Mouse (Mus musculus): ENCODE measurements at regions not wholly inside any gene's neighbourhood (a gene's known extent, or its start where the extent isn't known, plus 50 kb on each side); places are given as distances from the start of the nearest gene placed in this dataset.

DNA sequence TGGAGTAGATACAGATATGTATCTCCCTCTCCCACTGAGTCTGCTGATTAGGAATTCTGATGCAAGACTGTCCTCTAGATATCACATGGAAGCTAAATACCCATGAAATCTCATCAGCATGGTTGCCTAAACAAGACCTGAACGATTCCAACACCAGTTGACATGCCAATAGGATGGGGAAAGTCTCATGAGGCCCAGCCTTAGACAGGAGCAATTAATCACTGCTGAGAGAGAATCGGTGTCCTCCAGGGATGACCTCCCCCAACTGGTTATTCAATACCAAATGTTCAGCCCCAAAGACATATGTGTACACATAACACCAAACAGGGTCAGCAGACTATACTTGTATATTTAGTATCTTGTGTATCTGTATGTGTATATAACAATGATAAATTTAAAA is 314.5 kb upstream of the Pkdcc start:
- no peaks in the 10 kb centered on the region for H3K36me3 ChIP-seq (replicated peaks in 1 of 2; ENCODE audit: control insufficient read depth in 1 of 2, insufficient read depth in 1 of 2, low read length in 1 of 2)
- in situ Hi-C loops (cut with MboI; ENCODE audit: low pct_ligation_motif_present, low pct_unique_long_range_greater_than_20kb, low sequenced_read_pairs) (no loop called here), dilution Hi-C loops (cut with MboI; ENCODE audit: extremely low pct_ligation_motif_present, extremely low pct_unique_long_range_greater_than_20kb, low sequenced_read_pairs) (no loop called here)
- H3K9ac ChIP-seq (ENCODE audit: insufficient read depth, low read depth), result no peak overlapping the region
- DNase-seq (ENCODE audit: extremely low read depth), result no peak
- no peak overlapping the region for H3K4me3 ChIP-seq (replicated peaks in 1 of 3; ENCODE audit: low read depth in 2 of 3, low read length in 2 of 3, poor library complexity in 1 of 3)
- TF ChIP-seq HCFC1 (IDR thresholded peaks at IDR 0.05; ENCODE audit: low read depth, low read length), result no peak
- TF ChIP-seq MYC (IDR thresholded peaks at IDR 0.05; ENCODE audit: low read depth, low read length), result no peak
- TF ChIP-seq MAFK (IDR thresholded peaks at IDR 0.05; ENCODE audit: insufficient replicate concordance, low read length), result no peak
- no peak for TF ChIP-seq MXI1 (IDR thresholded peaks at IDR 0.05; ENCODE audit: low read depth, low read length)
- TF ChIP-seq IRF4 (IDR thresholded peaks at IDR 0.05; ENCODE audit: low read depth, low read length), result no peak
- TF ChIP-seq ZNF384 (IDR thresholded peaks at IDR 0.05; ENCODE audit: low read depth, low read length), result no peak
- TF ChIP-seq CHD1 (IDR thresholded peaks at IDR 0.05; ENCODE audit: low read depth, low read length), result no peak
- no peak for TF ChIP-seq EP300 (IDR thresholded peaks at IDR 0.05; ENCODE audit: low read length)
- no peak for TF ChIP-seq TCF12 (IDR thresholded peaks at IDR 0.05; ENCODE audit: low read depth, low read length)
- no peaks in the 10 kb centered on the region for H3K4me1 ChIP-seq (ENCODE audit: control insufficient read depth in 1 of 2, insufficient read depth in 2 of 2)
- H3K79me2 ChIP-seq (replicated peaks; ENCODE audit: control insufficient read depth, extremely low read depth, insufficient read depth, poor library complexity, severe bottlenecking), result no peaks in the 10 kb centered on the region
- no peak overlapping the region for H3K27ac ChIP-seq (ENCODE audit: insufficient read depth, low read depth)
- peaks cover 10% of the 10 kb centered on the region for H3K27me3 ChIP-seq (replicated peaks)
- no peaks in the 10 kb centered on the region for H3K9me3 ChIP-seq (replicated peaks; ENCODE audit: low read length)
- H3K4me2 ChIP-seq (ENCODE audit: insufficient read depth, low read depth, poor library complexity, severe bottlenecking), result no peak overlapping the region

DNA sequence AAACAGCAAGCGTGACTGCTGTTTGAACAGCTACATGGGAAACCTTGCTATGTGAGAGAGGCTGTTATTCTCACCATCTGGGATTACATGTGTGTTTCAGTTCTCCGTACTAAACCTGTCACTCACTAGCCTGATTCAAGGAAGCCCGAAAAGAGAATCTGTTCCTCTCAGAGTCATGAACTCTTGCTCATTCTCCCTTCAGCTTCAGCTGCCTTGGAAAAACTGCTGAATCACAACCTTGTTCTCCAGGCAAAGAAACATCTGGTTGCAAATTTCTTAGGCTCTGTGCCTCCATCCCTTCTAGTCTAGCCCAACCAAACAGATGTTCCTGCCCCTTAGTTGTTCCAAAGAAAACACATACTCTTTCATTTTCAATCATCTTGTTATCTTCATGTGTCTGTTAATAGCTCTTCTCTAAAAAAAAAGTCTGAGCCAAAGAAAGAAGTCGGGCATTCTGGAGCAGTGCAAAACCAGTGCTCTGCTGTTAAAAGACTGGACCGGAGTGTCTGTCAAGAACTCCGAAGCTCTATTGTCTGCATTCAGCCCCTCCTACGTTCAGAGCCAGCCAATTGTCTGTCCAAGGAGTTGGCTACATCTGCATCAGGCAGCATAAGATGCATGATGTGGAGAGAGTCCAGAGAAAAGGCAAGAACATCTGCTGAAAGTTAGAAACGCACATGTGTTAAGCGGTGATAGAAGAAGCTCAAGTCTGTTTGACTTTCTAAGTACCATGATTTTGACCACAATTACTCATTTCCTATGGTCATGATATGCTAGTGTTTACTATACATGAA is 313.8 kb upstream of the Pkdcc start:
- Histone ChIP-seq H3K27ac (ENCODE audit: insufficient read depth, low read depth) (no peak overlapping the region), H3K4me2 (ENCODE audit: insufficient read depth, low read depth, poor library complexity, severe bottlenecking) (peak overlapping the region; percentile 93), H3K79me2 (replicated peaks; ENCODE audit: control insufficient read depth, extremely low read depth, insufficient read depth, poor library complexity, severe bottlenecking) (no peaks in the 10 kb centered on the region), H3K36me3 (replicated peaks in 1 of 2; ENCODE audit: control insufficient read depth in 1 of 2, insufficient read depth in 1 of 2, low read length in 1 of 2) (no peaks in the 10 kb centered on the region), H3K9ac (ENCODE audit: insufficient read depth, low read depth) (no peak overlapping the region), H3K27me3 (replicated peaks) (peaks cover 10% of the 10 kb centered on the region), H3K9me3 (replicated peaks; ENCODE audit: low read length) (no peaks in the 10 kb centered on the region), H3K4me1 (ENCODE audit: control insufficient read depth in 1 of 2, insufficient read depth in 2 of 2) (no peaks in the 10 kb centered on the region), H3K4me3 (replicated peaks in 1 of 3; ENCODE audit: low read depth in 2 of 3, low read length in 2 of 3, poor library complexity in 1 of 3) (peak overlapping the region in 1 of 3 experiments; percentile 14)
- dilution Hi-C loops (cut with MboI; ENCODE audit: extremely low pct_ligation_motif_present, extremely low pct_unique_long_range_greater_than_20kb, low sequenced_read_pairs), result no loop called here
- no peak for DNase-seq (ENCODE audit: extremely low read depth)
- TF ChIP-seq BHLHE40 (IDR thresholded peaks at IDR 0.05; ENCODE audit: low read depth, low read length) (no peak), MAX (IDR thresholded peaks at IDR 0.05; ENCODE audit: low read length) (0 out of 2 replicates have a peak, but pooled peaks have one; percentile 16)
- in situ Hi-C loops (cut with MboI; ENCODE audit: low pct_ligation_motif_present, low pct_unique_long_range_greater_than_20kb, low sequenced_read_pairs), result no loop called here

DNA sequence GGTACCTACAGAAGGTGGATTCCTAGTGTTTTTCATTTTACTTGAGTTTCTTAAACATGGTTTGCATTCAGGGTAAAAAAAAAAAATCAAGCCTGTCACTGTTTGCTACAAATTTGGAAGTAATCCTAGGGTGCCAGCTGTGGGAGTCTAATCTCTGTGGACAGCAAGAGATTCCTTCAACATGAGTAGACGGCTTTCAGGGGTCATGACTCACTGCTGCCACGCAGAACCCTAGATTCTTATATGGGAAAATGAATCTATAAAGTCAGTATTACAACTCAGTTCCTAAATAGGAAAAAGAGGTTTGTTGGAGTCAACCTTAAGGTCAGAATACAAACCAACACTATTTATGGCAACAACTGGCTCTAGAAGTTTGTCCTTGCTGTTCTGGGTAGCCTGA is 310.1 kb upstream of the Pkdcc start:
- in situ Hi-C loops (cut with MboI; ENCODE audit: low pct_ligation_motif_present, low pct_unique_long_range_greater_than_20kb, low sequenced_read_pairs), result no loop called here

More for the DNA sequence above, 310.1 kb upstream of the Pkdcc start:
- no peak overlapping the region for H3K4me3 ChIP-seq (replicated peaks in 1 of 3; ENCODE audit: low read depth in 2 of 3, low read length in 2 of 3, poor library complexity in 1 of 3)
- H3K4me1 ChIP-seq (ENCODE audit: control insufficient read depth in 1 of 2, insufficient read depth in 2 of 2), result no peaks in the 10 kb centered on the region
- no peaks in the 10 kb centered on the region for H3K79me2 ChIP-seq (replicated peaks; ENCODE audit: control insufficient read depth, extremely low read depth, insufficient read depth, poor library complexity, severe bottlenecking)
- H3K36me3 ChIP-seq (replicated peaks in 1 of 2; ENCODE audit: control insufficient read depth in 1 of 2, insufficient read depth in 1 of 2, low read length in 1 of 2), result no peaks in the 10 kb centered on the region
- H3K9ac ChIP-seq (ENCODE audit: insufficient read depth, low read depth), result no peak overlapping the region
- DNase-seq (ENCODE audit: extremely low read depth), result no peak
- H3K9me3 ChIP-seq (replicated peaks; ENCODE audit: low read length), result no peaks in the 10 kb centered on the region
- TF ChIP-seq MAZ (IDR thresholded peaks at IDR 0.05; ENCODE audit: low read depth, low read length), result no peak
- TF ChIP-seq GABPA (IDR thresholded peaks at IDR 0.05; ENCODE audit: insufficient replicate concordance, low read depth, low read length), result no peak
- TF ChIP-seq USF2 (conservative IDR thresholded peaks at IDR 0.05; ENCODE audit: low read depth, low read length), result no peak
- no peak for TF ChIP-seq PAX5 (IDR thresholded peaks at IDR 0.05; ENCODE audit: low read length)
- no peak for TF ChIP-seq ZMIZ1 (IDR thresholded peaks at IDR 0.05; ENCODE audit: low read depth, low read length)
- no peak for TF ChIP-seq POLR2AphosphoS2 (IDR thresholded peaks at IDR 0.05; ENCODE audit: low read depth, low read length)
- no peak for TF ChIP-seq IRF4 (IDR thresholded peaks at IDR 0.05; ENCODE audit: low read depth, low read length)
- no peak for TF ChIP-seq NELFE (IDR thresholded peaks at IDR 0.05; ENCODE audit: low read depth, low read length)
- TF ChIP-seq SIN3A (IDR thresholded peaks at IDR 0.05; ENCODE audit: low read length), result no peak
- no peak for TF ChIP-seq ZKSCAN1 (IDR thresholded peaks at IDR 0.05; ENCODE audit: borderline replicate concordance, low read depth, low read length)
- TF ChIP-seq TBP (conservative IDR thresholded peaks at IDR 0.05; ENCODE audit: low read depth, low read length), result no peak
- no peak for TF ChIP-seq NRF1 (IDR thresholded peaks at IDR 0.05; ENCODE audit: low read depth, low read length)
- TF ChIP-seq MAX (IDR thresholded peaks at IDR 0.05; ENCODE audit: low read length), result no peak
- TF ChIP-seq ZNF384 (IDR thresholded peaks at IDR 0.05; ENCODE audit: low read depth, low read length), result no peak
- TF ChIP-seq RAD21 (IDR thresholded peaks at IDR 0.05; ENCODE audit: low read depth, low read length), result no peak
- no peak for TF ChIP-seq ZC3H11A (IDR thresholded peaks at IDR 0.05; ENCODE audit: low read depth, low read length)
- no peak for TF ChIP-seq ETS1 (conservative IDR thresholded peaks at IDR 0.05; ENCODE audit: low read depth, low read length)
- dilution Hi-C loops (cut with MboI; ENCODE audit: extremely low pct_ligation_motif_present, extremely low pct_unique_long_range_greater_than_20kb, low sequenced_read_pairs), result no loop called here
- no peak overlapping the region for H3K27ac ChIP-seq (ENCODE audit: insufficient read depth, low read depth)
- peaks cover 12% of the 10 kb centered on the region for H3K27me3 ChIP-seq (replicated peaks)
- H3K4me2 ChIP-seq (ENCODE audit: insufficient read depth, low read depth, poor library complexity, severe bottlenecking), result no peak overlapping the region

Data from CH12.LX (cell line).